Mouse (Mus musculus): ENCODE data around the gene Lrrc63. TPM values are rescaled to one million over a fixed set of nuclear protein-coding genes. Genes with fewer than 3 reads are reported as not detected.

Lrrc63 gene
- 0.04 and 0.09 TPM in 2 replicates for polyA plus RNA-seq (2012; rRNA removed)

GRCm38 (mm10) chr14:75130501-75131318 lies at the start of gene Lrrc63, which contains the start of gene Lcp1:
TSS of gene Lrrc63 (minus strand) at chr14:75130881.
TSS of gene Lcp1 (plus strand) at chr14:75131101.

Other genes with a start within 250 kb of the Lrrc63 start
- gene Lrch1, start 183.0 kb downstream of the Lrrc63 start, polyA plus RNA-seq (2012; rRNA removed) = 11.2 and 13.5 TPM in 2 replicates
- gene Rubcnl, start 114.9 kb downstream of the Lrrc63 start, polyA plus RNA-seq (2012; rRNA removed) = 0.27 and 0.39 TPM in 2 replicates
- gene Lcp1, start 220 bp upstream of the Lrrc63 start, polyA plus RNA-seq (2012; rRNA removed) = 9.0 and 9.3 TPM in 2 replicates
- gene Cpb2, start 111.4 kb upstream of the Lrrc63 start, polyA plus RNA-seq (2012; rRNA removed) = not detected in 2 replicates
- 31.9 and 32.1 TPM in 2 replicates for gene Zc3h13, start 153.5 kb upstream of the Lrrc63 start, polyA plus RNA-seq (2012; rRNA removed)